8 mouse cellular contexts compared by ENCODE assay signal in genomic region chr15:103272419-103273279, GRCm38 (mm10). TPM values are rescaled to one million over a fixed set of nuclear protein-coding genes. Genes with fewer than 3 reads are reported as not detected.
DNase-seq lines count a peak whose midpoint lies in the region; ATAC-seq and TF ChIP-seq lines count a peak whose summit lies in the region.

Gene Copz1 (plus strand): TSS chr15:103272714.

- 0 out of 2 replicates have a peak, but pooled peaks cover 7% of the 10 kb centered on the region for H3K36me3 ChIP-seq in hindbrain, embryonic 10.5 days
- no peaks in the 10 kb centered on the region for H3K36me3 ChIP-seq in lung, postnatal 0 days (ENCODE audit: insufficient read depth, low read length)

- peak within 1 kb of the TSS; percentile 96 for H3K4me3 ChIP-seq in hindbrain, embryonic 10.5 days
- peak within 1 kb of the TSS; percentile 78 for H3K4me3 ChIP-seq in lung, postnatal 0 days (ENCODE audit: low read depth, low read length)

- no peak for TF ChIP-seq EP300 in lung, postnatal 0 days (IDR thresholded peaks at IDR 0.05)

- no peaks in the 10 kb centered on the region for H3K9me3 ChIP-seq in hindbrain, embryonic 10.5 days
- no peaks in the 10 kb centered on the region for H3K9me3 ChIP-seq in lung, postnatal 0 days (ENCODE audit: low read length)

- no peaks in the 10 kb centered on the region for H3K27me3 ChIP-seq in hindbrain, embryonic 10.5 days (ENCODE audit: insufficient read depth, poor library complexity, severe bottlenecking)
- no peaks in the 10 kb centered on the region for H3K27me3 ChIP-seq in lung, postnatal 0 days (replicated peaks; ENCODE audit: insufficient read depth, low read length)

- peak; percentile 57 for TF ChIP-seq CTCF in lung, postnatal 0 days (IDR thresholded peaks at IDR 0.05)

- ATAC-seq in frontal cortex, adult (ENCODE audit: low TSS enrichment), result peak; percentile 100
- peak; percentile 99 for ATAC-seq in lung, postnatal 0 days

- peak within 1 kb of the TSS; percentile 62 for H3K4me2 ChIP-seq in lung, postnatal 0 days (replicated peaks; ENCODE audit: low read depth, low read length)

- H3K27ac ChIP-seq in hindbrain, embryonic 10.5 days, result peak within 1 kb of the TSS; percentile 93
- H3K27ac ChIP-seq in lung, postnatal 0 days (ENCODE audit: low read length), result peak within 1 kb of the TSS; percentile 83

- peaks cover 21% of the 10 kb centered on the region for H3K4me1 ChIP-seq in hindbrain, embryonic 10.5 days (replicated peaks)
- H3K4me1 ChIP-seq in lung, postnatal 0 days (ENCODE audit: insufficient read depth, low read depth, low read length), result no peaks in the 10 kb centered on the region; the same call in 1 of the 2 replicates

- H3K9ac ChIP-seq in lung, postnatal 0 days (replicated peaks; ENCODE audit: low read depth), result peak within 1 kb of the TSS; percentile 88

- under 1% methylated on average over 38 of the region's 38 CpGs for WGBS in hindbrain, embryonic 10.5 days
- under 1% methylated on average over 38 of the region's 38 CpGs for WGBS in lung, postnatal 0 days

- DNase-seq in MN1 (ENCODE audit: low spot score), result peak; percentile 100
- peak; percentile 99 for DNase-seq in cerebellum, adult 9-10 months
- DNase-seq in hindbrain, embryonic 10.5 days (ENCODE audit: low spot score), result peak; percentile 97
- peak; percentile 99 for DNase-seq in layer of hippocampus, adult 9-11 months
- DNase-seq in lung, postnatal 0 days (ENCODE audit: low spot score), result peak; percentile 100
- peak; percentile 86 for DNase-seq in ovary, postnatal 14 days (ENCODE audit: low spot score)
- peak; percentile 92 for DNase-seq in thymus, postnatal 14 days

RNA-seq across cellular contexts. Expression of gene Copz1, which starts in this region (rescaled TPM):
- 288 and 299 TPM in 2 replicates for polyA plus RNA-seq in hindbrain, embryonic 10.5 days (2016; fragmentation: Nextera tagmentation; extraction: Ambion mirVana)
- polyA plus RNA-seq in lung, postnatal 0 days (2015; fragmentation: Nextera tagmentation; extraction: Ambion mirVana), result 162 and 163 TPM in 2 replicates

Comparison
In these comparisons a context has a peak if more than half of its experiments do, and no peak if none do; other contexts are left out.
1. Peak in every context shown above with its lines: DNase-seq, ATAC-seq, H3K4me3 ChIP-seq and H3K27ac ChIP-seq.